Mouse (Mus musculus): ENCODE results near the gene Arfgap1. TPM values are rescaled to one million over a fixed set of nuclear protein-coding genes. Genes with fewer than 3 reads are reported as not detected.

The Arfgap1 gene
- polyA plus RNA-seq, 1 experiment from 2014 or later = 18.8 TPM

DNA sequence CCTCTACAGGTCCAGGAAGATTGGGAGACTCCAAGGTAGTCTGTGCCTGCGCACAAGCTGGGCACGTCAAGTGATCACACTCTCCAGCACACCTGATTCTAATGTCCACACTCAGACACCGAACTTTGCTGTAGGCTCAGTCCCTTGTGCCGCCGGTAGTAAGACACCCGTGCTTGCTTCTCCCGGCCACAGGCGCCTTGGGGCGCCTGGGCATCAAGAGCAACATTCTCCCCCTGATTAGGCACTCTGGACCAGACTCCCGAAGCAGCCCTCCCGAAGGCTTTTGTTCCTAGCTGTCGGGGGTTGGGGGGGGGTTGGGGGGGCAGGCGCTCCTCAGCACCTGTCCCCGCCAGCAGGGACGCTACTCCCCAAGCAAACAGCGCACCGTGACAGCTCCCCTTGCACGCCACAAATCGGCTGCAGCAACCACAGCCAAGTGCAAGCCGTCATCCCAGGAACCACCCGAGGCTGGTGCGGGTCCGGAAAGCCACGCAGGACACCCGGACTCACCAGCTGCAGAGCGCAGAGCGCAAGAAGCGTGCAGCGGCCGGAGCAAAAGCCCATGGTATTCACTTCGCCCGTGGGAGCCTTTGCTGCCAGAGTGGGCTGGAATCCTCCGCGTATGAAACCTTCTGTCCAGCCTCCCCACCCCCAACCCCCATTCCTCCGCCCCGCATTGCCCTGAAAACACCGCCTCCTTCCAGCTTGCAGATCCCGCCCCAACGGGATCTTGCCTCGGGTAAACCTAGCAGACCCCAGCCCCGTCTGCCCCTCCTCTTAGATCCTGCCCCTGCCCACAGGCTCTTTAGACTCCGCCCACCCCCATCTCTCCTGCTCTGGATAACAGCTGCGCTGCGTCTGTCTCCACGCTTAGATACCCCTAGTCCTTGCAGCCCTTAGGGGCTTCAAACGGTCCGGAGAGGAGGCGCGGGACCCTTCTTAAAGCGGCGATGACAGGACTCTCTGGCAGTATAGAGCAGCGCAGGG lies 12.7 kb upstream of the Arfgap1 start, which contains the start of gene Nkain4:
Gene Nkain4 (minus strand): TSS at position 639 of the 987 bp plus-strand sequence.
- no peaks in the 10 kb centered on the region for H3K36me3 ChIP-seq (replicated peaks; ENCODE audit: insufficient read depth, low read length)
- H3K9ac ChIP-seq (replicated peaks) = no peak within 1 kb of the TSS; the same call in 1 of the 2 replicates
- peak within 1 kb of the TSS; percentile 76 for H3K4me2 ChIP-seq (ENCODE audit: low read depth, low read length)
- H3K27me3 ChIP-seq (ENCODE audit: insufficient read depth, low read length) = peaks cover 36% of the 10 kb centered on the region
- DNase-seq = peak; percentile 21
- 4% methylated on average over 52 of the region's 52 CpGs for WGBS (ENCODE audit: insufficient replicate concordance)
- no peak for TF ChIP-seq CTCF (IDR thresholded peaks at IDR 0.05; ENCODE audit: low read depth)
- no peak for TF ChIP-seq EP300 (IDR thresholded peaks at IDR 0.05; ENCODE audit: low read depth)
- no peaks in the 10 kb centered on the region for H3K9me3 ChIP-seq (ENCODE audit: low read length)
- peak within 1 kb of the TSS; percentile 41 for H3K4me3 ChIP-seq (ENCODE audit: low read depth, low read length)
- H3K27ac ChIP-seq (ENCODE audit: low read depth) = no peak within 1 kb of the TSS
- no peaks in the 10 kb centered on the region for H3K4me1 ChIP-seq (ENCODE audit: insufficient read depth)
- ATAC-seq = no peak

DNA sequence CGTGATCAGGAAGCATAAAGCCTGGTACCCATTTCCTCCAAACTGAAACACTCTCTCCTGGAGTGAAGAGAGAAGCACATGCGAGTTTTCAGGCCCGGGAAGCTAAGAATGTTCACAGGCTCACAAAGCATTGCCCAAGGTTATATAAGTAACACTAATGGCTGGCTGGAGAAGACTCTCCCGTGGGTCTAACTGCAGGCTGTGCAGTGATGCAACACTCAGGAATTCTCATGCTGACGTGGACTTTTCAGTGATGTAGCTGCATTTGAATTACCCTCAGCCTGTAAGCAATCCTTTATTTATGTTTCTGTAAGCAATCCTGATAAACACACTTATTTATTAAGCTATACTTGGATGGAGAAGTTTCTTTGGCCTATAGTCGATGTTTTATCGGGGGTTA lies 7.4 kb upstream of the Arfgap1 start:
- Histone ChIP-seq H3K4me2 (ENCODE audit: low read depth, low read length) (no peak overlapping the region), H3K4me3 (ENCODE audit: low read depth, low read length) (no peak overlapping the region), H3K27ac (ENCODE audit: low read depth) (no peak overlapping the region), H3K27me3 (ENCODE audit: insufficient read depth, low read length) (peaks cover 18% of the 10 kb centered on the region), H3K4me1 (ENCODE audit: insufficient read depth) (no peaks in the 10 kb centered on the region), H3K9ac (replicated peaks) (no peak overlapping the region), H3K9me3 (ENCODE audit: low read length) (no peaks in the 10 kb centered on the region), H3K36me3 (replicated peaks; ENCODE audit: insufficient read depth, low read length) (no peaks in the 10 kb centered on the region)
- ATAC-seq (no peak), DNase-seq (no peak)
- 62% methylated on average over 7 of the region's 7 CpGs for WGBS (ENCODE audit: insufficient replicate concordance)
- TF ChIP-seq CTCF (IDR thresholded peaks at IDR 0.05; ENCODE audit: low read depth) = no peak
- no peak for TF ChIP-seq EP300 (IDR thresholded peaks at IDR 0.05; ENCODE audit: low read depth)

DNA sequence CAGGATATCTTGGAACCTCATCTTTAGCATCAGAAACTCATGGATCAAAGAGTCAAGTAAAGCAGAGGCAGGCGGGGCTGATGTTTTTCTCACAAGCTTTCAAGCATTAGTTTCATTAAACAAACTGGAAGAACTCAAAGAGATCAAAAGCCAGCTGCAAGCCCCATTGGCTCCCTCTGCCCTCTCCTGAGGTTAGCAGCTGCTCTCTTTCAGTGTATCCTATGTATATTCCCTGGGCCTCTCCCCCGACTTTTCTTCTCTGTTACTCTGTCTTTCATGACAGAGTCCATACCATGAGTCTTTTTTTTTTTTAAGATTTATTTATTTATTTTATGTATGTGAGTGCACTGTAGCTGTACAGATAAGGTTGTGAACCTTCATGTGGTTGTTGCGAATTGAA lies 6.8 kb upstream of the Arfgap1 start:
- Histone ChIP-seq H3K4me2 (ENCODE audit: low read depth, low read length) (no peak overlapping the region), H3K9me3 (ENCODE audit: low read length) (no peaks in the 10 kb centered on the region), H3K27ac (ENCODE audit: low read depth) (no peak overlapping the region), H3K36me3 (replicated peaks; ENCODE audit: insufficient read depth, low read length) (no peaks in the 10 kb centered on the region), H3K27me3 (ENCODE audit: insufficient read depth, low read length) (peaks cover 13% of the 10 kb centered on the region), H3K4me1 (ENCODE audit: insufficient read depth) (no peaks in the 10 kb centered on the region), H3K9ac (replicated peaks) (no peak overlapping the region), H3K4me3 (ENCODE audit: low read depth, low read length) (no peak overlapping the region)
- 66% methylated on average over 3 of the region's 3 CpGs for WGBS (ENCODE audit: insufficient replicate concordance)
- TF ChIP-seq CTCF (IDR thresholded peaks at IDR 0.05; ENCODE audit: low read depth) = no peak
- no peak for TF ChIP-seq EP300 (IDR thresholded peaks at IDR 0.05; ENCODE audit: low read depth)
- no peak for ATAC-seq
- no peak for DNase-seq

DNA sequence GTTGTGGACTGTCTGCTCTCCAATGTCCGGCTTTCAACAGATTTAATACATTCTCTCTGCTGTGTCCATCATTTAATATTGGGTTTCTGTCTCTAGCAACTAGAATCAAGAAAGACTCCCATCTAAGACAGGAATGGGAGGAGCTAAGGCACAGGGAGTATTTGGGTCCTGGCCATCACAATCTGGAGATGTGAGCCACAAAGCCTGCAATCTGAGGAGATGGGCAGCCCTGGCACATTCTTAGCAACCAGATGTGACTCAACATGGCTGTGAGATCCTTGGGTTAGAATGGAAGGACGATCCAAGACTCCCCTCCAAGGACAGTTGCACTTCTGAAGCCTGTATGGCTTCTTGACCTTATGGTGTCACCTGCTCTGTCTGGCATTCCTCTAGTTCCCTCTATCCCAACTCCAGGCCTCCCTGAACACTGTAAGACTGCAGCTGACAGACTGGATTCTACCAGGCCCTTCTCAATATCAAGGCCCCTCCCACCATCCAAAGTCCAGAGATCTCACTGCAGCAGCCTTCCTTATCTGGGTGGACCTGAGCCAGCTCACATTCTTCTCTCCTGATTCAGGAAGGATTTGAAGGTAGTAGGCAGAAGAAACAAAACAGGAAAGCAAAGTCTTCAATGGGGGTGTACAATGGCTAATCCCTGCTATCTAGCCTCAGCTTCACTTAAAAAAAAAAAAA lies 4.3 kb upstream of the Arfgap1 start:
- DNase-seq (no peak), ATAC-seq (no peak)
- 72% methylated on average over 2 of the region's 2 CpGs for WGBS (ENCODE audit: insufficient replicate concordance)
- no peaks in the 10 kb centered on the region for H3K27me3 ChIP-seq (ENCODE audit: insufficient read depth, low read length)
- H3K9ac ChIP-seq (replicated peaks) = no peak overlapping the region
- no peaks in the 10 kb centered on the region for H3K9me3 ChIP-seq (ENCODE audit: low read length)
- no peaks in the 10 kb centered on the region for H3K36me3 ChIP-seq (replicated peaks; ENCODE audit: insufficient read depth, low read length)
- H3K4me2 ChIP-seq (ENCODE audit: low read depth, low read length) = no peak overlapping the region
- no peak for TF ChIP-seq EP300 (IDR thresholded peaks at IDR 0.05; ENCODE audit: low read depth)
- TF ChIP-seq CTCF (IDR thresholded peaks at IDR 0.05; ENCODE audit: low read depth) = no peak
- H3K4me3 ChIP-seq (ENCODE audit: low read depth, low read length) = no peak overlapping the region
- H3K27ac ChIP-seq (ENCODE audit: low read depth) = no peak overlapping the region
- H3K4me1 ChIP-seq (ENCODE audit: insufficient read depth) = peaks cover 6% of the 10 kb centered on the region

DNA sequence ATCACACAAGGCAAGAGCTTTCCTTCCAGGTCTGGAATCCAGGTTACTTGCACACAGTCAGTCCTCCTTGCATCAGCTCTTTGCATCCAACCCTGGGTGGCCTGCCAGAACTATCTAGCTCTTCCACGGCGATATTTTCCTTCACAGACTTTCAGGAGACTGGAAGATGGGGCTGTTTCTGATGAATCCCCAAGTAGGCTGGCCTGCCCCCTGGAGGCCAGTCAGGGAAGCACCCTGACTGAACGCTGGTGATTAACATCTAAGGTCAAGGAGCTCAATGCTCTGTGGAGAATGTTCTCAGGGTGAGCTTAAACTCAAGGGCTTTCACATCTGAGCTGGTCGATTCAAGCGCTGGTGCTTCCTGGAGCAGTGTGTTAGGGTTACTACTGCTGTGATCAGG lies 3.1 kb upstream of the Arfgap1 start:
- H3K36me3 ChIP-seq (replicated peaks; ENCODE audit: insufficient read depth, low read length) = no peaks in the 10 kb centered on the region
- H3K4me3 ChIP-seq (ENCODE audit: low read depth, low read length) = no peak overlapping the region
- no peaks in the 10 kb centered on the region for H3K9me3 ChIP-seq (ENCODE audit: low read length)
- ATAC-seq = no peak
- WGBS (ENCODE audit: insufficient replicate concordance) = 5% methylated on average over 5 of the region's 5 CpGs
- TF ChIP-seq CTCF (IDR thresholded peaks at IDR 0.05; ENCODE audit: low read depth) (peak; percentile 90), EP300 (IDR thresholded peaks at IDR 0.05; ENCODE audit: low read depth) (no peak)
- H3K27ac ChIP-seq (ENCODE audit: low read depth) = no peak overlapping the region
- H3K9ac ChIP-seq (replicated peaks) = no peak overlapping the region
- no peaks in the 10 kb centered on the region for H3K27me3 ChIP-seq (ENCODE audit: insufficient read depth, low read length)
- no peak overlapping the region for H3K4me2 ChIP-seq (ENCODE audit: low read depth, low read length)
- peaks cover 11% of the 10 kb centered on the region for H3K4me1 ChIP-seq (ENCODE audit: insufficient read depth)
- DNase-seq = peak; percentile 75
